Mouse (Mus musculus): ENCODE measurements around the gene Crtap.
A peak's percentile ranks its signal among the peaks of the same experiment; 100 is the strongest.
"Not testable (repeated sequence)": the region's sequence is repeated elsewhere in the genome, so short reads cannot be mapped to it uniquely, and the experiment has no call there.

- TF ChIP-seq POLR2A (IDR thresholded peaks at IDR 0.05; ENCODE audit: low read depth, low read length); USF1 (IDR thresholded peaks at IDR 0.05; ENCODE audit: low read depth, low read length); USF2 (conservative IDR thresholded peaks at IDR 0.05; ENCODE audit: low read depth, low read length); TBP (conservative IDR thresholded peaks at IDR 0.05; ENCODE audit: low read depth, low read length); EP300 (IDR thresholded peaks at IDR 0.05; ENCODE audit: low read length); TCF12 (IDR thresholded peaks at IDR 0.05; ENCODE audit: low read depth, low read length); UBTF (IDR thresholded peaks at IDR 0.05; ENCODE audit: low read depth, low read length); MAFK (IDR thresholded peaks at IDR 0.05; ENCODE audit: insufficient replicate concordance, low read length); ZKSCAN1 (IDR thresholded peaks at IDR 0.05; ENCODE audit: borderline replicate concordance, low read depth, low read length): not testable (repeated sequence)
- TF ChIP-seq SMC3 (IDR thresholded peaks at IDR 0.05; ENCODE audit: low read depth, low read length) = peak; percentile 49
- TF ChIP-seq CTCF (conservative IDR thresholded peaks at IDR 0.05 in 1 of 2, IDR thresholded peaks at IDR 0.05 in 1 of 2; ENCODE audit: low read depth in 2 of 2, low read length in 2 of 2) = peak in 1 of 2 experiments; percentile 48; a peak in 2 of 4 replicates
Observed at GRCm38 (mm10) chr9:114371717-114372116, 18.8 kb downstream of the Crtap start.
